Mouse (Mus musculus): ENCODE measurements around the gene Trmt11. TPM values are rescaled to one million over a fixed set of nuclear protein-coding genes. Genes with fewer than 3 reads are reported as not detected.
"Not testable (repeated sequence)": the region's sequence is repeated elsewhere in the genome, so short reads cannot be mapped to it uniquely, and the experiment has no call there.

Trmt11 gene
- polyA plus RNA-seq, 1 experiment from 2014 or later: 32.4 TPM

DNA sequence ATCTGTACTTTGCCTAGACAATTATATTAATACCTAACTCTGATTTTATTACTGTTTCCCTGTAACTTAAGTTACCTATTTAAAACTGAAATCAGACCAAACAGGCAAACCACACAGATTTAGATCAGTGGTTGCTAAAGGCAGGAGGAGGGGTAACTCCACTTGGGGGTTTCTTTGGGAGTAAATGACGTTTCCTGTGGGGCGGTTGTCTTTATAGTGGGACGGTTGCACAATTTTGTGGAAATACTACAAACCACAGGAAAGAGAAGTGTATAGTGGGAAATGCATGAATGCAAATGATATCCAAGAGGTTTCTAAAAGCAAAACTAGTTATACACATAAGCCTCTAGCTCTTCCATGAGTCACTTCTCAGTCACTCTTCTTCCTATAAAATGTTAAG is 50.6 kb downstream of the Trmt11 start:
- H3K4me3 ChIP-seq: no peak overlapping the region
- H3K4me1 ChIP-seq: no peaks in the 10 kb centered on the region
- no peak overlapping the region for H3K27ac ChIP-seq
- no peaks in the 10 kb centered on the region for H3K27me3 ChIP-seq
- H3K9me3 ChIP-seq: no peaks in the 10 kb centered on the region
- H3K36me3 ChIP-seq: peaks cover 41% of the 10 kb centered on the region
- H3K4me2 ChIP-seq (replicated peaks): no peak overlapping the region
- WGBS: 71% methylated on average over 3 of the region's 3 CpGs
- no peak for ATAC-seq (ENCODE audit: low FRiP score, low read depth)
- H3K9ac ChIP-seq: no peak overlapping the region

DNA sequence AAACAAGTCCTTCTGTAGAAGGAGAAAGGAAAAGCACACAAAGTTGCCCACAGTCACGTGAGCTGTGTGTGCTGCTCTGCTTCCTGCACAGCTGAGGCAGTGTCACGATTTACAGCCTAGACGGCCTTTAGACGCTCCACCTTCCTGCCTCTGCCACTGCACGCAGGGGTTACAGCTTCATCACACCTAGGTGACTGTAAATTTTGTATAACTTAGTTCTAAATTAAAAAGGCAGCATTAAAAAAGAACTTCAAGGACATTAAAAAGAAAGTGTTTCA is 62.1 kb downstream of the Trmt11 start:
- H3K9ac ChIP-seq: no peak overlapping the region
- H3K4me1 ChIP-seq: 0 out of 2 replicates have a peak, but pooled peaks cover 6% of the 10 kb centered on the region
- no peak overlapping the region for H3K4me2 ChIP-seq (replicated peaks)
- no peak; the same call in 1 of the 2 replicates for ATAC-seq (ENCODE audit: low FRiP score, low read depth)
- H3K9me3 ChIP-seq: no peaks in the 10 kb centered on the region
- WGBS: 33% methylated on average over 5 of the region's 5 CpGs
- H3K36me3 ChIP-seq: peaks cover 33% of the 10 kb centered on the region
- H3K27ac ChIP-seq: no peak overlapping the region
- H3K4me3 ChIP-seq: no peak overlapping the region
- H3K27me3 ChIP-seq: no peaks in the 10 kb centered on the region

DNA sequence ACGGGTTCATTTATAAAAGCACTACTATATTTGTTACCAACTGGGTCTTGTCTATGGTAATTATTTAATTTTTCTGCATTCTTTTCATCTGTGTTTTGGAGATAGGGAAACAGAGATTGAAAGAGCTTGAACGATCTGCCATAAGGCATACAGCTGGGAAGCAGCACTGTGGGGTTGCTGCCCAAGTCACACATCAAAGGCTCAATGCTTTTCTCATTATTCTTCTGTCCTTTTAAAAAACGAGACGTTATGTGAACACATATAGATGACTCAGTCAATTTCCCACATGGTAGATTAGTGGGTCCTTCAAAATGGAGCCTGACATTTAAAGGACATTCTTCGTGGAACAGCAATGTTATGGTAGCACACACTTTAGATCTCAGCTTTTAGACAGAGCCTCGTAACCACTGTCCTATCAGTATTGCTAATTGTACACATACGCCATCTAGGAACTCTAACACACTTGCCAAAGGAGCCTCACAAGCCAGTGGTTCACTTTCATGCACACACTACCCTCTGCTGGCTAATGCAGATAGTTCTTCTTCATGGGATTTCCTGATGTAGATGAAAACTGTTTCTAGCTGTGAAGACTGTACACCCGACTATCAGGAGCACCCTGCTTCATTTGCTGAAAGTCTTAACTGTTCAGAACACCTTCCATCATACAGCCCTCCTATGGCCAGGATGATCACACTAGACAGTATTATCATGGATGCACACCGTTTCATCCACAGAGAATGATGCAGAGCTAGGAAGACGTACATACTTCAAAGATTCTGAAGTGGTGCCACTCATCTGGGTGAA is 62.6 kb downstream of the Trmt11 start:
- Histone ChIP-seq H3K4me2 (replicated peaks) (no peak overlapping the region), H3K27ac (no peak overlapping the region), H3K4me3 (no peak overlapping the region), H3K9me3 (no peaks in the 10 kb centered on the region), H3K4me1 (0 out of 2 replicates have a peak, but pooled peaks cover 6% of the 10 kb centered on the region), H3K9ac (no peak overlapping the region), H3K36me3 (peaks cover 37% of the 10 kb centered on the region), H3K27me3 (no peaks in the 10 kb centered on the region)
- 55% methylated on average over 10 of the region's 10 CpGs for WGBS
- ATAC-seq (ENCODE audit: low FRiP score, low read depth): no peak; the same call in 1 of the 2 replicates

DNA sequence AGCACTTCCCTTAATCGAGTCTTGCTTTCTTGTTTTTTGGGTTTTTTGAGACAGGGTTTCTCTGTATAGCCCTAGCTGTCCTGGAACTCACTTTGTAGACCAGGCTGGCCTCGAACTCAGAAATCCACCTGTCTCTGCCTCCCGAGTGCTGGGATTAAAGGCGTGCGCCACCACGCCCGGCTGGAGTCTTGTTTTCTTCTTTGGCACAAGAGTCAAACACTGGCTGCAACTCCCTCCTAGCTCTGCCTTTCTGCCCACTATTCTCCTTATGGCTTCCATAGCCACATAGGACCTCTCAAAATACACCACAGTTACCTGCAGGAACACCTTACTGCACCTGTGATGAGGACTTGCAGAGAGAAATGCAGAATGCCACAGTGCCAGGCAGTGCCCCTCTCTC is 64.6 kb downstream of the Trmt11 start:
- not testable (repeated sequence) for H3K27ac ChIP-seq; H3K4me1 ChIP-seq; H3K9me3 ChIP-seq; H3K4me3 ChIP-seq; H3K9ac ChIP-seq; H3K4me2 ChIP-seq (replicated peaks); H3K27me3 ChIP-seq; ATAC-seq (ENCODE audit: low FRiP score, low read depth)
- peaks cover 32% of the 10 kb centered on the region for H3K36me3 ChIP-seq
- WGBS: 95% methylated on average over 7 of the region's 7 CpGs

DNA sequence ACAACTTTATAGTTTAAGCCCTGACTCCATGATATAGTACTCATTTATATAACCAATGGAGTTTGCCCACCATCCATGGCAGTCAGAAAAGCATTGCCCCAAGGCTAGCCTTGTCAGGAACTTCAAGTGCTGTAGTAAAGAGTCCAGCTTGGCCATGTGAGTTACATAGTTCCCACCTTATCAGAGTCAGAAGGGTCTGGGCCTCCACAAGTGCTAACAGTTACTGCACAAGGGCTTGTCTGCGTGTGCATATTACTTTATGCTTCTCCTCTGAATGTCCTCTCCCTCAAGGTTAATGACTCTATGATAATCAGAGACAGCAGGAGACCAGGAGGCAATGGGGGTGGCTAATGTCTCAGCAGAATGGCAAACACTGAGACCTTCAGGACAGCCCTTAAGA is 73.4 kb downstream of the Trmt11 start:
- ATAC-seq (ENCODE audit: low FRiP score, low read depth): no peak
- 87% methylated on average over 1 of the region's 1 CpGs for WGBS

DNA sequence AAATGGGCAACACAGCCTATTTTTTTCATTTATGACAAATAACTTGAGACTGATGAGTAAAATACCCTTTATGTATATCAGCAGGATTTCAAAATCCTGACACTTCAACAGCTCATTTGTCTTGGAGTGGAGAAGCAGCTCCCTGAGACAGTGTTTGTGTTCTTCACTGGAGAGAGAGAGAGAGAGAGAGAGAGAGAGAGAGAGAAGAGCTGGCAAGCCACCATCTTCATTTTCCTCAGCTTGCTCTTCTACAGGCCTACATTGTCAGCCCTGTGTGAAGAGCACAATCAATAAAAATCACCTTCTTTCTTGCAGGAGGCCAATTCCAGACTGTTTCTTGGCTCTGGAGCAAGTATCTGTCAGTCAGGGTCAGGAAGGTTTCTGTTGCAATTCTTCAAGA is 78.8 kb downstream of the Trmt11 start:
- H3K27ac ChIP-seq: no peak overlapping the region

More for the DNA sequence above, 73.4 kb downstream of the Trmt11 start:
- no peaks in the 10 kb centered on the region; the same call in none of the 2 replicates for H3K36me3 ChIP-seq
- H3K9me3 ChIP-seq: no peaks in the 10 kb centered on the region
- no peak overlapping the region for H3K27ac ChIP-seq
- H3K9ac ChIP-seq: no peak overlapping the region
- H3K4me3 ChIP-seq: no peak overlapping the region
- no peak overlapping the region for H3K4me2 ChIP-seq (replicated peaks)
- no peaks in the 10 kb centered on the region for H3K4me1 ChIP-seq
- no peaks in the 10 kb centered on the region for H3K27me3 ChIP-seq

DNA sequence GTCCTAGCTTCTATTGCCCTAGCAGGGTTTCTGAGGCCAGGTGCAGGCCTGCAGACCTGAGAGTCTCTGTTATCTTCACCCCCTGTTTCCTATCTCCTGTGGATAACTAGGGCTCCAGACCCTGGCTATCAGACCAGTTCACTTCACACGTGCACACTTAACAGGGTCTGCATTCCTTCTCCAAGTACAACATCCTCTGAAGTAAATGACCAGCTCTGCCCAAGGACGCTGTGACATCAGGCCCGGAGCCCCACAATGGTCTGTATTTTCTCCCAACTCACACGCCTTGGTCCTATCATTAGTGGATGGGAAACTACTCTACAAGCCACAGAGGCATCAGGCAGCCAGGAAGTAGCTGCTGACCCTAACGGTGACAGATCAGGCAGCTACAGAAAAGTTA is 81.4 kb downstream of the Trmt11 start:
- Histone ChIP-seq H3K36me3 (no peaks in the 10 kb centered on the region), H3K4me2 (replicated peaks) (no peak overlapping the region), H3K27me3 (no peaks in the 10 kb centered on the region), H3K27ac (no peak overlapping the region), H3K4me1 (no peaks in the 10 kb centered on the region), H3K4me3 (no peak overlapping the region), H3K9me3 (no peaks in the 10 kb centered on the region), H3K9ac (no peak overlapping the region)
- 78% methylated on average over 5 of the region's 5 CpGs for WGBS
- ATAC-seq (ENCODE audit: low FRiP score, low read depth): no peak

More for the DNA sequence above, 78.8 kb downstream of the Trmt11 start:
- no peaks in the 10 kb centered on the region for H3K9me3 ChIP-seq
- H3K4me3 ChIP-seq: no peak overlapping the region
- H3K9ac ChIP-seq: no peak overlapping the region
- H3K36me3 ChIP-seq: no peaks in the 10 kb centered on the region
- ATAC-seq (ENCODE audit: low FRiP score, low read depth): no peak
- no peak overlapping the region for H3K4me2 ChIP-seq (replicated peaks)
- no peaks in the 10 kb centered on the region for H3K4me1 ChIP-seq
- no peaks in the 10 kb centered on the region for H3K27me3 ChIP-seq

DNA sequence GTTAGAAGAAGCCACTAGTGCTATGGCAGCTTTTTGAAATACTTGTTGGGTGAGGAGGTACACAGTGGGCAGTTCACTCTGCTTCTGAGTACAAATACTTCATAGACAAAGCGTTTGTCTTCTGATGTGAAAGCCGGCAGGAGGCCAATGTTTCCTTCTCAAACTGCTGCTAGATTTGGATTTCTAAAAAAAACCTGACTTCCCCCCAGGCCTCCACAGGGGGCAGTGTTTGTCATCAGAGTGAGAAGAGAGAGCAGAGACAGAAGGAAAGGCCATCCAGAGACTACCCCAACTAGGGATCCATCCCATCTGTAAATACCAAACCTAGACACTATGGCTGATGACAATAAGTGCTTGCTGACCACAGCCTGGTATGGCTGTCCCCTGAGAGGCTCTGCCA is 83.3 kb downstream of the Trmt11 start:
- no peak overlapping the region for H3K27ac ChIP-seq

DNA sequence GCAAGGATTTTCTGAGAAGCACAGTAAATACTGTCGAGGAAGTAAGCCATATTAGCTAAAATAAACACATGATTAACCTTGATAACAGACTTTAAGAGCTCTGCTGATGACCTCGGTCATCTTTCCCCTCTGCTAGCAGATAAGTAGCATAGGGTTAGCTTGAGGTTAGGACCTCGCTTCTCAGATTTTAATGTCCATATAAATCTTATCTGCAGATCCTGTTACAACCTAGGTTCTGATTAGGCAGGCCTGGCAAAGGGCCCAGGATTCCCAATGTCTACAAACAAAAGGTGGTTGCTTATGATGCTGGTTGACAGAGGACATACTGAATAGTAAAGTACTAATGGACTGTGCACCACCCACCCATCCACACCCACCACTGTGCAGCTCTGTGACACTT is 83.8 kb downstream of the Trmt11 start:
- Histone ChIP-seq H3K27ac (no peak overlapping the region), H3K36me3 (no peaks in the 10 kb centered on the region), H3K27me3 (no peaks in the 10 kb centered on the region), H3K9me3 (no peaks in the 10 kb centered on the region), H3K9ac (no peak overlapping the region), H3K4me3 (no peak overlapping the region), H3K4me1 (no peaks in the 10 kb centered on the region), H3K4me2 (replicated peaks) (no peak overlapping the region)
- no peak for ATAC-seq (ENCODE audit: low FRiP score, low read depth)
- 58% methylated on average over 3 of the region's 3 CpGs for WGBS

More for the DNA sequence above, 83.3 kb downstream of the Trmt11 start:
- Histone ChIP-seq H3K9me3 (no peaks in the 10 kb centered on the region), H3K4me2 (replicated peaks) (no peak overlapping the region), H3K27me3 (no peaks in the 10 kb centered on the region), H3K4me1 (no peaks in the 10 kb centered on the region), H3K9ac (no peak overlapping the region), H3K36me3 (no peaks in the 10 kb centered on the region), H3K4me3 (no peak overlapping the region)
- ATAC-seq (ENCODE audit: low FRiP score, low read depth): no peak
- WGBS: 71% methylated on average over 2 of the region's 2 CpGs

DNA sequence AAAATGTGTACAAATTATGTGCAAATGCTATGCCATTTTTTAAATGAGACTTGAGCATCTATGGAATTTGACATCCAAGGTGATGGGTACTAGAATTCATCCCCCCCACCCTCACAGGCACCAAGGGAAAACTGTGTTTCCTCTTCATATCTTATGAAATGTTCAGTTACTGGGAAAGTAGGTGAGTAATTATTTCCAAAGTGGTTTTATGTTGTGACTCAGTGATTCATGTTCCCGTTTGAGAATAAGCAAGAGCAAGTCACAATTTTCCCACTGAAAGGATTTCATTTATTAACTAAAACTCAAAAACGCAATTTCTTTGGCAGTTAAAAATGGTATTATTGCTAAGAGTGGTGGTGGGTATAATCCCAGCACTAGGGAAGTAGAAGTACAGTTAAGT is 95.8 kb downstream of the Trmt11 start:
- Histone ChIP-seq H3K27me3 (no peaks in the 10 kb centered on the region), H3K4me2 (replicated peaks) (no peak overlapping the region), H3K4me1 (no peaks in the 10 kb centered on the region), H3K9me3 (no peaks in the 10 kb centered on the region), H3K4me3 (no peak overlapping the region), H3K36me3 (no peaks in the 10 kb centered on the region), H3K9ac (no peak overlapping the region), H3K27ac (no peak overlapping the region)
- ATAC-seq (ENCODE audit: low FRiP score, low read depth): no peak
- WGBS: 87% methylated on average over 2 of the region's 2 CpGs

DNA sequence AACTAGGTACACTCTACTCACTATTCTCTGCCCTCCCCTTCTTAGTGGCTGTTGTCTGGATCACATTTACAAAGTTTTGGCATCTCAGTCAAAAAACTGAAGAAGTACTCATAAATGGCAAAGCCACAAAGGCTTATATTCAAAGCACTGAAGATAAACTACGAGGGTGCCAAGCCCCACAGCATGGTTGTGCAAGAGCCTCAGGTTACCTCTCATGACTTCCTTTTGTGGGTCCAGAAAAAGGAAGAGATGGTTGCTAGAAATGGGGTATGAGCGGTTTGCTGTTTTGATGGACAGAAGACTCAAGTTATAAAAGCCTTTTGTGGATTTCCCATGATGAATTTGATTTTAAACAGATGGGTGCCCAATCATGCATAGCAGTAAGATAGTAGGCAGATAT is 97.4 kb downstream of the Trmt11 start:
- H3K4me3 ChIP-seq: no peak overlapping the region
- no peaks in the 10 kb centered on the region for H3K4me1 ChIP-seq
- no peaks in the 10 kb centered on the region for H3K36me3 ChIP-seq
- H3K9me3 ChIP-seq: no peaks in the 10 kb centered on the region
- no peak for ATAC-seq (ENCODE audit: low FRiP score, low read depth)
- H3K9ac ChIP-seq: no peak overlapping the region
- no peak overlapping the region for H3K27ac ChIP-seq
- no peaks in the 10 kb centered on the region for H3K27me3 ChIP-seq
- WGBS: 85% methylated on average over 2 of the region's 2 CpGs
- no peak overlapping the region for H3K4me2 ChIP-seq (replicated peaks)

DNA sequence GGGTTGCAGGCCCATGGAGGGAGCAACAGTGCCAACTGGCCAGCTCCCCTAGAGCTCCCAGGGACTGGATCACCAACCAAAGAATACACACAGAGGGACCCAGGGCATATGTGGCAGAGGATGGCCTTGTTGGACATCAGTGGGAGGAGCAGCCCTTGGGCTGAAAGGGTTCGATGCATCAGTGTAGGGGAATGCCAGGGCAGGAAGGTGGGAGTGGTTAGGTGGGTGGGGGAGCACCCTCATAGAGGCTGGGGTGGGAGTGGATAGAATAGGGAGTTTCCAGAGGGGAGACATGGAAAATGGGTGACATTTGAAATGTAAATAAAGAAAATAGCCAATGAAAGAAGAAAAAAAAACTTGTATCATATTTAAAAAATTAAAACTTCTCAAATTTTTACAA is 97.8 kb downstream of the Trmt11 start:
- no peak for ATAC-seq (ENCODE audit: low FRiP score, low read depth)
- Histone ChIP-seq H3K9me3 (no peaks in the 10 kb centered on the region), H3K36me3 (no peaks in the 10 kb centered on the region), H3K9ac (no peak overlapping the region), H3K4me2 (replicated peaks) (no peak overlapping the region), H3K27me3 (no peaks in the 10 kb centered on the region), H3K4me1 (no peaks in the 10 kb centered on the region), H3K4me3 (no peak overlapping the region), H3K27ac (no peak overlapping the region)
- WGBS: 85% methylated on average over 1 of the region's 1 CpGs

DNA sequence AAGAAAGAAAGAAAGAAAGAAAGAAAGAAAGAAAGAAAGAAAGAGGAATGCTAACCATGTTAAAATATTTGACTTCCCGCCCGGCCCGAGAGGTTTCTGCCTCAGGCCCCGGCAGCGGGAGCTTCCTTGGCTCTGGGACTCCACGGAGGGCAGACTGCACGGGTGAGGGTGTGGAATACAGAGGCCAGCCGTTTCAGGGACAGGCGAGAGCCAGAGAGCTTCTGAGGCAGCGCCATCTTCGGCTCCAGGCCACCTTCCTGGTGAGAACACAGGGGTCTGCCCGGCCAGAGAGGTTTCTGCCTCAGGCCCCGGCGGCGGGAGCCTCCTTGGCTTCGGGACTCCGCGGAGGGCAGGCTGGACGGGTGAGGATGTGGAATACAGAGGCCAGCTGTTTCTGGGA is 102.3 kb downstream of the Trmt11 start:
- not testable (repeated sequence) for ATAC-seq (ENCODE audit: low FRiP score, low read depth); H3K4me3 ChIP-seq; H3K4me2 ChIP-seq (replicated peaks); H3K4me1 ChIP-seq; H3K27ac ChIP-seq; H3K9ac ChIP-seq; H3K9me3 ChIP-seq; H3K36me3 ChIP-seq; H3K27me3 ChIP-seq
- WGBS: 86% methylated on average over 19 of the region's 19 CpGs
